Mouse (Mus musculus): ENCODE data around the gene Adat2. TPM values are rescaled to one million over a fixed set of nuclear protein-coding genes. Genes with fewer than 3 reads are reported as not detected.

Adat2 gene
- polyA plus RNA-seq (2014; fragmentation: Nextera tagmentation; extraction: Ambion mirVana) = 3.0 and 4.0 TPM in 2 replicates

DNA sequence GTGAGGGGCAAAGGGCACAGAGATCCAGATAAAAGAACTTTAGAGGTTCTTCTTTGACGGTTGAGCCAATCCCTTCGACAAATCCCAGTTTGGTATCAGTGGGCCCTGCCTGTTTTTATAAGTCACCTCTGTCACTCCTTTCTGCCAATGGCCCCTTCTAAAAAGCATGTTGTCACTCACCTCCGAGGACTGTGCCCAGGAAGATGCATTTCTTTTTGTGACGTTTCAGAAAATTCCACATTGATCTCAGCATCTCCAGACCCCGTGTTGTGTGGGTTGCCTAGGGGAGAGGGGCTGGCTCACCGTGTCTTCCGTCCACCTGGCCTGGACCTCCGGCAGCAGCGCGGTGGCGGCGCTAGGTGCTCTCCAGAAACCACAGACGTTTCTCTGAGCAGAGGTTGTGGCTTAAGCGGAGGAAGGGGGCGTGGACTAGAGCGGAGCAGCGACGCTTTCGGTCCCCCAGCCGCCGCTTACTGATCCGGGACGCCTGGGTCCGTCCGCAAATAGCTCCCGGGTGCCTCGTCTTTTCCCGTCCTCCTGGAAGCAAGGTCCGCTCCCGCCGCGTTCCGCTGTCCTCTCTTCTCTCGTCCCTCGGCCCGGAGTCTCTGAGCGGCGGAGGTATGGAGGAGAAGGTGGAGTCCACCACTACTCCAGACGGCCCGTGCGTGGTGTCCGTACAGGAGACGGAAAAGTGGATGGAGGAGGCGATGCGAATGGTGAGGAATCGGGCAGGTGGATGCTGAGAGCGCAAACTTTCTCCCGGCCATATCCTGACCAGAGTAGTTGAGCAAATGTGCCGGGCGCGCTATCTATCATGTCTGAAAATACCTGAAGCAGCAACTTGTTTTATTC lies at the start of gene Adat2, which contains the start of gene Pex3:
TSS of gene Adat2 (plus strand) at position 249 of the 852 bp plus-strand sequence.
TSS of gene Pex3 (minus strand) at position 497 of the 852 bp plus-strand sequence.
- WGBS = under 1% methylated on average over 51 of the region's 51 CpGs

DNA sequence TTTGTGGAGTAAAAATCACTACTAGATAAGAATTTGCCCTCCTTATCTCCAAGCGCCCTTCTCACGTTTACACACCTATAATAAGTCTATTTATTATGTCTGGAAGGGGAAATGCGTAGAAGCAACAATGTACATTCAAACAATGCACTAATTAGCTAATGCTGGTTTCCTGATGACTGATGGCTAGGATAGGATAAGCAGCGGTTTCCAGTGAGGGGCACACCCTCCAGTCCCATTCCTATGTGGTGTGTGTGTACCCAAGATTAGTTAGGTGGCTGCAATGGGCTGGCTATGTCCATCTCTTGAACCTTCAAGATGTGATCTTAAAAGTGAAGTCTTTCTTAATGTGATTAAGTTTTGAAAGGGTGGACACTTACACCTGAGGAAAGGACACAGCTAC lies 30.8 kb upstream of the Adat2 start:
- no peaks in the 10 kb centered on the region for H3K9me3 ChIP-seq (ENCODE audit: control insufficient read depth, low read length)
- no peaks in the 10 kb centered on the region for H3K27me3 ChIP-seq (ENCODE audit: control insufficient read depth, insufficient read depth, low read length)
- no peak overlapping the region for H3K27ac ChIP-seq (ENCODE audit: low read depth, low read length)
- H3K36me3 ChIP-seq (ENCODE audit: control insufficient read depth, insufficient read depth, low read length) = no peaks in the 10 kb centered on the region
- 90% methylated on average over 4 of the region's 4 CpGs for WGBS
- no peak overlapping the region for H3K4me2 ChIP-seq (ENCODE audit: low read depth)
- ATAC-seq (ENCODE audit: insufficient read depth, low FRiP score, low TSS enrichment) (no peak), DNase-seq (ENCODE audit: low spot score) (no peak)
- H3K9ac ChIP-seq (ENCODE audit: low read length) = no peak overlapping the region
- no peaks in the 10 kb centered on the region for H3K4me1 ChIP-seq (ENCODE audit: control insufficient read depth, insufficient read depth, low read length)
- no peak overlapping the region for H3K4me3 ChIP-seq (ENCODE audit: low read depth, low read length)

More for the DNA sequence above, at the start of gene Adat2, which contains the start of gene Pex3:
- DNase-seq (ENCODE audit: low spot score) (peak; percentile 91), ATAC-seq (ENCODE audit: insufficient read depth, low FRiP score, low TSS enrichment) (peak; percentile 96)
- H3K4me1 ChIP-seq (ENCODE audit: control insufficient read depth, insufficient read depth, low read length) = peaks cover 3% of the 10 kb centered on the region; the same call in 1 of the 2 replicates
- H3K9ac ChIP-seq (ENCODE audit: low read length) = peak within 1 kb of the TSS; percentile 75
- H3K27ac ChIP-seq (ENCODE audit: low read depth, low read length) = no peak within 1 kb of the TSS
- no peaks in the 10 kb centered on the region for H3K36me3 ChIP-seq (ENCODE audit: control insufficient read depth, insufficient read depth, low read length)
- peak within 1 kb of the TSS; percentile 62 for H3K4me3 ChIP-seq (ENCODE audit: low read depth, low read length)
- no peaks in the 10 kb centered on the region for H3K9me3 ChIP-seq (ENCODE audit: control insufficient read depth, low read length)
- peak within 1 kb of the TSS; percentile 47 for H3K4me2 ChIP-seq (ENCODE audit: low read depth)
- no peaks in the 10 kb centered on the region for H3K27me3 ChIP-seq (ENCODE audit: control insufficient read depth, insufficient read depth, low read length)

DNA sequence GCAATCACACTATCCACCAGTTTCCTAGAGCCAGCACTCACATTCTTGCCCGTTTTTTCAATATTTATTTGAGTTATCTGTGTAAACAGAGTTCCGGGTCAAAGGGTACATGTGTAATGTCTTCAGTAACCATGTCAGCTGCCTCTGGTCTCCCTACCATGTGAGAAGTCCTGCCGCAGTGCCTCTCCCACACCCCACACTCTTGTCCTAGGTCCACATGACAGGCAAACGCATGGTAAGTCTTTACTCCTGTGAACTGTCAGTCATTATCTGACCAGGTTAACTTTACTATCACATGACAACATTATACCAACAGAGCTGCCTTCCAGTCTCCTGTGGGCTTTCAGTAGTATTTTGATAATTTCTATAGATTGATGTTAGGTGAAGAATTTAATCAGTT lies 24.5 kb upstream of the Adat2 start:
- Histone ChIP-seq H3K4me2 (ENCODE audit: low read depth) (no peak overlapping the region), H3K9ac (ENCODE audit: low read length) (no peak overlapping the region), H3K4me3 (ENCODE audit: low read depth, low read length) (no peak overlapping the region), H3K27ac (ENCODE audit: low read depth, low read length) (no peak overlapping the region), H3K27me3 (ENCODE audit: control insufficient read depth, insufficient read depth, low read length) (no peaks in the 10 kb centered on the region), H3K9me3 (ENCODE audit: control insufficient read depth, low read length) (no peaks in the 10 kb centered on the region), H3K4me1 (ENCODE audit: control insufficient read depth, insufficient read depth, low read length) (no peaks in the 10 kb centered on the region), H3K36me3 (ENCODE audit: control insufficient read depth, insufficient read depth, low read length) (peaks cover 2% of the 10 kb centered on the region; the same call in 1 of the 2 replicates)
- WGBS = 87% methylated on average over 4 of the region's 4 CpGs
- ATAC-seq (ENCODE audit: insufficient read depth, low FRiP score, low TSS enrichment) = no peak
- DNase-seq (ENCODE audit: low spot score) = no peak

DNA sequence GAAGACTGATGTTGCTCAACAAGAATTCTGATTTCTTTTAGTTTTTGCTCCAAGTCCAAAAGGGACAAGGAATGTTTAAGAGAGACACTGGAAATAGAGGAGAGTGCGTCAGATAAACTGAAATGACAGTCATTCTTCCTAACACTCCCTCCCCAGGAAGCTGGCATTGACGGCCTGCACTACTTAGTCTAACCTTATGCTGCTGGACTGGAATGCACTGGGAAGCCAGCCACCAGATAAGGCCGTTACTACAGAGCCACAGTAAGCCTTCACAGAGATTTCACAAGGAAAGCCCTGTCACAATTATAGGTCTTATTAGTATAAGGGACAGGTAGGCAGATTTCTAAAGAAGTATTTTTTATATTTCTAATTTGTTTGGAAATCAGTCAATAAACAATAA lies 17.9 kb upstream of the Adat2 start:
- Histone ChIP-seq H3K27ac (ENCODE audit: low read depth, low read length) (no peak overlapping the region), H3K4me1 (ENCODE audit: control insufficient read depth, insufficient read depth, low read length) (no peaks in the 10 kb centered on the region), H3K9me3 (ENCODE audit: control insufficient read depth, low read length) (no peaks in the 10 kb centered on the region), H3K27me3 (ENCODE audit: control insufficient read depth, insufficient read depth, low read length) (no peaks in the 10 kb centered on the region), H3K4me2 (ENCODE audit: low read depth) (no peak overlapping the region), H3K9ac (ENCODE audit: low read length) (no peak overlapping the region), H3K36me3 (ENCODE audit: control insufficient read depth, insufficient read depth, low read length) (peaks cover 2% of the 10 kb centered on the region; the same call in 1 of the 2 replicates), H3K4me3 (ENCODE audit: low read depth, low read length) (no peak overlapping the region)
- DNase-seq (ENCODE audit: low spot score) (no peak), ATAC-seq (ENCODE audit: insufficient read depth, low FRiP score, low TSS enrichment) (no peak)
- 89% methylated on average over 3 of the region's 3 CpGs for WGBS

DNA sequence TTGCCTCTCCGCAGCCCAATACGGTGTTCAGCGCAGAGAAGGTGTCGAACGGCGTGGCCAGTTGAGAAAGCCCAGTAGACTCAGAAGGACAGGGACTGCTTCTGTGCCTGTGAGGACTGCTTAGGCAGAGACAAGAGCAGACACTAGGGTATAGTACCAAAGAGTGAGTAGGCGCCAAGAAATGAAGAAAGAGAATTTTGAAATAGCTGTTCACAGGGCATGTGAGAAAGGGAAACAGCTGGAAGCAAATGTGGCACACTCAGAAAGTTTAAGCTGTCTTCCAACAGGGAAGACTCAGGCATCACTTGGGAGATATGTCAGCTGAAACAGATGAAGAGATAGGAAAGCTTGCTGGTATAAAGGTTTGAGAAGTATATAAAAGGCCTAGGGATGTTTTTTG lies 16.0 kb upstream of the Adat2 start:
- ATAC-seq (ENCODE audit: insufficient read depth, low FRiP score, low TSS enrichment) = no peak
- no peaks in the 10 kb centered on the region for H3K27me3 ChIP-seq (ENCODE audit: control insufficient read depth, insufficient read depth, low read length)
- H3K4me2 ChIP-seq (ENCODE audit: low read depth) = no peak overlapping the region
- H3K4me3 ChIP-seq (ENCODE audit: low read depth, low read length) = no peak overlapping the region
- no peak for DNase-seq (ENCODE audit: low spot score)
- H3K9me3 ChIP-seq (ENCODE audit: control insufficient read depth, low read length) = no peaks in the 10 kb centered on the region
- no peak overlapping the region for H3K9ac ChIP-seq (ENCODE audit: low read length)
- H3K27ac ChIP-seq (ENCODE audit: low read depth, low read length) = no peak overlapping the region
- H3K4me1 ChIP-seq (ENCODE audit: control insufficient read depth, insufficient read depth, low read length) = no peaks in the 10 kb centered on the region
- WGBS = 95% methylated on average over 7 of the region's 7 CpGs
- H3K36me3 ChIP-seq (ENCODE audit: control insufficient read depth, insufficient read depth, low read length) = peaks cover 2% of the 10 kb centered on the region; the same call in 1 of the 2 replicates

DNA sequence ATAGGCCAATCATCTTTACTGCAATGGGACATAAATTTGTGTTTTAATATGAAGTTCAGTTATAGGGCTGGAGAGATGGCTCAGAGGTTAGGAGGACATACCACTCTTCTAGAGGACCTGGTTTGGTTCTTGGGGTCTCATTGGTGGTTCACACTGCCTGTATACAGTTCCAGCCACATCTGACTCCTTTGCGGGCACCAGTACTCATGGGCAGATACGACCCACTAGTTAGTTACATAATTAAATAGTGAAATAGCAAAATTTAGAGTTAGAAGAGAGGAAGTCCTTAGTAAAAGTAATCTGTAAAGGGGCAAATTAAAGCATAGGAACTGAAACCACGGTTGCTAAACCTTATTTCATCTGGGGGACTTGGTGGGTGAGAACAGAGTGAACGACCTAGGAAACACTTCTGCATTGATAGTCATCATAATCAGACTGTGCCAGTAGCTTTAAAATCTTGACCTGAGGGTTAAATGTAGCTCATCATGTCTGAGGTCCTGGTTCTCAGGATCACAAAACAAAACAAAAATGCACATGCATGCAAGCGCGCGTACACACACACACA lies 12.8 kb upstream of the Adat2 start:
- H3K9ac ChIP-seq (ENCODE audit: low read length) = no peak overlapping the region
- 93% methylated on average over 7 of the region's 7 CpGs for WGBS
- DNase-seq (ENCODE audit: low spot score) = no peak
- no peaks in the 10 kb centered on the region for H3K27me3 ChIP-seq (ENCODE audit: control insufficient read depth, insufficient read depth, low read length)
- H3K27ac ChIP-seq (ENCODE audit: low read depth, low read length) = no peak overlapping the region
- H3K9me3 ChIP-seq (ENCODE audit: control insufficient read depth, low read length) = no peaks in the 10 kb centered on the region
- no peaks in the 10 kb centered on the region for H3K4me1 ChIP-seq (ENCODE audit: control insufficient read depth, insufficient read depth, low read length)
- ATAC-seq (ENCODE audit: insufficient read depth, low FRiP score, low TSS enrichment) = no peak
- H3K36me3 ChIP-seq (ENCODE audit: control insufficient read depth, insufficient read depth, low read length) = no peaks in the 10 kb centered on the region
- H3K4me2 ChIP-seq (ENCODE audit: low read depth) = no peak overlapping the region
- no peak overlapping the region for H3K4me3 ChIP-seq (ENCODE audit: low read depth, low read length)

DNA sequence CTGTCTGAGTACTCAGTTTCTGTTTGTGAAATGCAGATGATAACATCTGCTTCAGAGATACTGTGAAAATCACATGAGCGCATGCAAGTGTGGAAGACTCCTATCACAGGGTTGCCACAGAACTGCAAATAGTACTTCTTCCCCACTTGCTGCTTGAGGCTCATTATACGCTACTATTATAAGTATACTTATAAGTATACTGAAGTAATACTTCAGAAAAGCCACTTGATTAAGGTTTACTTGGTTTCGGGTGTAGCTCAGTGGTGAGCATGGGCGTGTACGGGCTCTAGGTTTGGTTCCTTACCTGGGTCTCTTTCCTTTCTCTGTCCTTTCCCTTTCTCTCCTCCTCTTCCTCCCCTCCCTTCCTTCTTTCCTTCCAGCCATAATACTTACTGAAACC lies 11.0 kb upstream of the Adat2 start:
- ATAC-seq (ENCODE audit: insufficient read depth, low FRiP score, low TSS enrichment) (no peak), DNase-seq (ENCODE audit: low spot score) (no peak)
- no peaks in the 10 kb centered on the region for H3K9me3 ChIP-seq (ENCODE audit: control insufficient read depth, low read length)
- no peak overlapping the region for H3K4me2 ChIP-seq (ENCODE audit: low read depth)
- H3K27ac ChIP-seq (ENCODE audit: low read depth, low read length) = no peak overlapping the region
- no peak overlapping the region for H3K4me3 ChIP-seq (ENCODE audit: low read depth, low read length)
- no peaks in the 10 kb centered on the region for H3K27me3 ChIP-seq (ENCODE audit: control insufficient read depth, insufficient read depth, low read length)
- 0 out of 2 replicates have a peak, but pooled peaks cover 2% of the 10 kb centered on the region for H3K36me3 ChIP-seq (ENCODE audit: control insufficient read depth, insufficient read depth, low read length)
- 96% methylated on average over 5 of the region's 5 CpGs for WGBS
- no peaks in the 10 kb centered on the region for H3K4me1 ChIP-seq (ENCODE audit: control insufficient read depth, insufficient read depth, low read length)
- H3K9ac ChIP-seq (ENCODE audit: low read length) = no peak overlapping the region

DNA sequence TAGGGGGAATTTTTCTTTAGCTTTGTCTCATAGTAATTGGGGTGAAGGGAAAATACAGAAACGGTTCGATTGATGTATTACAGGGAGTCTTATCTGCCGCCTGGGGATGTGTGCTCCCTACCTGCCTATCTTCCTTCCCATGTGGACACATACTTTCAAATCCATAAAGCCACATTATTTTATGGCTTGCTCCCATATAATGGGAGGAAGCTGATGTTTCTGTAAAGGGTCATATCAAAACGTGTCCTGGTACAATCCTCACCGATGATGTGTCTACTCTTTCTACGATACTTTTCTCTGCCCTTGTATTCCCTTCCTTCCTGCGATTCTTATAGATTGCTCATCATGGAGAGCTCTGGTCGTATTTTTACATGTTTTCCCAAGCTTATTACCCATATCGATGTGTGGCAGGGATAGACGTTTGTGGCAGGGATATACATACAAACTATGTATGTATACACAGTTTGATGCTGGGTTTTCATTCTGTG lies 848 bp downstream of the Adat2 start:
- H3K27ac ChIP-seq (ENCODE audit: low read depth, low read length) = no peak overlapping the region
- H3K9ac ChIP-seq (ENCODE audit: low read length) = peak overlapping the region; percentile 75
- peak overlapping the region; percentile 62 for H3K4me3 ChIP-seq (ENCODE audit: low read depth, low read length)
- no peaks in the 10 kb centered on the region for H3K27me3 ChIP-seq (ENCODE audit: control insufficient read depth, insufficient read depth, low read length)
- no peaks in the 10 kb centered on the region for H3K9me3 ChIP-seq (ENCODE audit: control insufficient read depth, low read length)
- peaks cover 3% of the 10 kb centered on the region; the same call in 1 of the 2 replicates for H3K4me1 ChIP-seq (ENCODE audit: control insufficient read depth, insufficient read depth, low read length)
- 30% methylated on average over 10 of the region's 10 CpGs for WGBS
- H3K4me2 ChIP-seq (ENCODE audit: low read depth) = peak overlapping the region; percentile 47
- ATAC-seq (ENCODE audit: insufficient read depth, low FRiP score, low TSS enrichment) (peak; percentile 17; the same call in 1 of the 2 replicates), DNase-seq (ENCODE audit: low spot score) (no peak)
- H3K36me3 ChIP-seq (ENCODE audit: control insufficient read depth, insufficient read depth, low read length) = no peaks in the 10 kb centered on the region
